Mouse (Mus musculus) G1E (cell line): Measurements from ENCODE around the gene Art5.

ENCODE experiments used
- CTCF ChIP-seq: IDR thresholded peaks from 2 replicates; pipeline ENCODE4 v1.5.1; 2012; ENCODE audit warnings: low read depth, low read length, inconsistent platforms, mixed read lengths
- GATA1 ChIP-seq: IDR thresholded peaks from 2 replicates; pipeline ENCODE4 v1.6.1; 2012; ENCODE audit warnings: borderline replicate concordance, low read length, inconsistent platforms, mixed read lengths
- GATA2 ChIP-seq: IDR thresholded peaks from 2 replicates; pipeline ENCODE4 v1.6.1; 2012; ENCODE audit warnings: low read depth, low read length, inconsistent platforms, borderline replicate concordance
- POLR2AphosphoS5 ChIP-seq: IDR thresholded peaks from 2 replicates; pipeline ENCODE4 v1.6.1; 2012; ENCODE audit warnings: low read depth, low read length, inconsistent platforms; ENCODE audit not compliant: insufficient replicate concordance
- TAL1 ChIP-seq: conservative IDR thresholded peaks from 2 replicates; pipeline ENCODE4 v1.6.1; 2012; ENCODE audit warnings: low read depth, low read length, inconsistent platforms, mixed read lengths

GRCm38 (mm10) chr7:102061353-102061752 is 47.9 kb downstream of the Art5 start:
- no peak for TF ChIP-seq CTCF
- TF ChIP-seq GATA1 = no peak
- TF ChIP-seq POLR2AphosphoS5 = no peak
- TF ChIP-seq TAL1 = no peak
- no peak for TF ChIP-seq GATA2
